Mouse (Mus musculus) kidney, adult 2 months (tissue): ENCODE data around the gene Itgb5. TPM values are rescaled to one million over a fixed set of nuclear protein-coding genes. Genes with fewer than 3 reads are reported as not detected.

Experiments
- DNase-seq: peaks from one replicate; pipeline ENCODE4 v3.0.0; 2021
- H3K27ac ChIP-seq: fragments of 200-500 bp; 2 replicates; pipeline ENCODE4 v1.5.1; 2012; ENCODE audit warnings: low read depth, low read length, control low read depth, inconsistent platforms; ENCODE audit not compliant: insufficient read depth
- H3K27me3 ChIP-seq: fragments of 200-500 bp; replicated peaks from 2 replicates; pipeline ENCODE4 v1.6.1; 2012; ENCODE audit warnings: mild to moderate bottlenecking, moderate library complexity, low read length, inconsistent platforms; ENCODE audit not compliant: control insufficient read depth, insufficient read depth
- H3K36me3 ChIP-seq: fragments of 200-500 bp; 2 replicates; pipeline ENCODE4 v1.6.1; 2012; ENCODE audit warnings: mild to moderate bottlenecking, moderate library complexity, low read length, inconsistent platforms; ENCODE audit not compliant: control insufficient read depth, insufficient read depth
- H3K4me1 ChIP-seq: fragments of 200-500 bp; 2 replicates; pipeline ENCODE4 v1.6.1; 2011; ENCODE audit warnings: low read length; ENCODE audit not compliant: control insufficient read depth, insufficient read depth
- H3K4me3 ChIP-seq: fragments of 200-500 bp; 2 replicates; pipeline ENCODE4 v1.5.1; 2011; ENCODE audit warnings: mild to moderate bottlenecking, low read depth, low read length, control low read depth; ENCODE audit not compliant: insufficient read depth
- CTCF ChIP-seq: fragments of 200-500 bp; conservative IDR thresholded peaks from 2 replicates; pipeline ENCODE4 v1.5.1; 2011; ENCODE audit warnings: low read depth, mild to moderate bottlenecking, control low read depth, low read length, moderate library complexity, mixed read lengths; ENCODE audit not compliant: insufficient read depth, insufficient read length
- POLR2A ChIP-seq: fragments of 200-500 bp; IDR thresholded peaks from one replicate; pipeline ENCODE4 v1.6.1; 2011; ENCODE audit warnings: low read depth, low read length, control low read depth
- WGBS: fragments of 180-500 bp; shearing (Covaris S2); methylation state at CpG from one replicate; pipeline ENCODE4 v1.1.7; 2018; 5-methylcytosine and 5-hydroxymethylcytosine counted together
- polyA plus RNA-seq: library from polyadenylated mRNA; depleted of rRNA; stranded (reverse); fragments of >200 nt; gene quantifications from 2 replicates; pipeline ENCODE4 v1.2.3, GENCODE M21; 2012

Gene Itgb5
- polyA plus RNA-seq, 1 experiment, result 145 TPM

DNA sequence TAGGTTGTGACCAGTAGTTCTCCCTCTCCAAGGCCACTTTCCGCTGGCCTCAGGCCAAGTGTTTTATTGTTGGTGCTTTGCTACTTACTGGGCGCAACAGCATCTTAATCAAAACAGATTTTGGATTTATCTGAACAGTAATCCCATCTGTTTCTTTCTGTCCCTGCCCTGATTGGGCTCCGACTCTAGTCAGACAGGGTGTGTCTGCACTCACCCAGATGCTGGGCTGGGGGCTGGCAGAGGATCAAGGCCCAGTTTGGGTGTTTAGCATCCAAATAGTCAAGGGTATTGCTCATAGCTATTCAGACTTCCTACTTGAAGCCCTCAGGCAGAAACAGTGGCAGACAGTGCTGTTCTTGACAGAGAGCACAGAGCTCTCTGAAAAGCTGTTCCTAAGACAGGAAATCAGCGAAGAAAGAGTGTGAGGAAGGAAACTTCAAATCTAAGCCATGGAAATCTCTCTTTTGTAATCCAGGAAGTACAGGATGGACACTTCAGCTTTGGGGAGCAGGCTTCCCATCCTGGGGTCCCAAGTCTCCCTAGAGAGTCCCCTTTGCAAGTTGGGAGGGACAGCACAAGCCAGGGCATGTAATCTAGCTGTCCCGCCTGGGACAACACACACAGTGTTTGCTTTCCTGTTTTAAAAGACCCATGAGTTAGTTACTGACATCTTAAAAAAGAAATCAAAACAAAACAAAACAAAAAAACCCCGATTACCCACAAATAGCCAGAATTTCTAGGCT is 48.7 kb downstream of the Itgb5 start:
- no peak for TF ChIP-seq CTCF
- no peak for TF ChIP-seq POLR2A
- Histone ChIP-seq H3K27me3 (no peaks in the 10 kb centered on the region), H3K36me3 (no peaks in the 10 kb centered on the region; the same call in 1 of the 2 replicates), H3K4me3 (no peak overlapping the region), H3K4me1 (peaks cover 17% of the 10 kb centered on the region; the same call in 1 of the 2 replicates), H3K27ac (peak overlapping the region; percentile 2; the same call in 1 of the 2 replicates)
- DNase-seq, result peak; percentile 53
- WGBS, result 57% methylated on average over 6 of the region's 6 CpGs

DNA sequence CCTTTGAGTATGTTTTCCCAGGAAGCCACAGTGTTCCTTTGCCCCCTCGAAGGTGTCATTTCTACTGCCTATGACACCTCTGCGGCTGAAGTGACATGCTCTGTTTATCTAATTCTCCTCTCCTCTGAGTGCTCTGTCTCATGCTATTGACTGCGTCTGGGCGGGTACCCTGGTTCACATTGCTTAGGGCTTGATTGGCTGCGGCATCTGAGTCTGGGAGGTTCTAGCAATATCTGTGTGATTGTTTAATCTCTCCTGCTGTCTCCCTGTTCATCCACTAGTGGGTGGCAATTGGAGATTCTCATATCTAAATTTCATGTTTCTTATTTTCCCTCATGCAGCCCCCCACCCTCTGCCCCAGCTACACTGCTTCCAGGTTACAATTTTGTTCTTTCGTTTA is 49.6 kb downstream of the Itgb5 start:
- WGBS, result 81% methylated on average over 6 of the region's 6 CpGs
- no peaks in the 10 kb centered on the region for H3K27me3 ChIP-seq
- peaks cover 20% of the 10 kb centered on the region for H3K4me1 ChIP-seq
- no peak overlapping the region for H3K4me3 ChIP-seq
- no peak overlapping the region for H3K27ac ChIP-seq
- DNase-seq, result no peak
- no peak for TF ChIP-seq POLR2A
- TF ChIP-seq CTCF, result no peak
- no peaks in the 10 kb centered on the region; the same call in 1 of the 2 replicates for H3K36me3 ChIP-seq

- Histone ChIP-seq H3K36me3 (no peaks in the 10 kb centered on the region; the same call in 1 of the 2 replicates), H3K4me1 (peaks cover 22% of the 10 kb centered on the region), H3K27me3 (no peaks in the 10 kb centered on the region), H3K27ac (no peak overlapping the region), H3K4me3 (no peak overlapping the region)
- WGBS, result 38% methylated on average over 4 of the region's 4 CpGs
- DNase-seq, result no peak
- TF ChIP-seq CTCF, result no peak
- no peak for TF ChIP-seq POLR2A
Measured at GRCm38 (mm10) chr16:33879556-33879955, 50.1 kb downstream of the Itgb5 start.

- peaks cover 33% of the 10 kb centered on the region for H3K4me1 ChIP-seq
- H3K27ac ChIP-seq, result no peak overlapping the region
- H3K27me3 ChIP-seq, result no peaks in the 10 kb centered on the region
- 96% methylated on average over 4 of the region's 4 CpGs for WGBS
- TF ChIP-seq CTCF (no peak), POLR2A (no peak)
- H3K4me3 ChIP-seq, result no peak overlapping the region
- DNase-seq, result no peak
- H3K36me3 ChIP-seq, result no peaks in the 10 kb centered on the region; the same call in 1 of the 2 replicates
Measured at GRCm38 (mm10) chr16:33880765-33881164, 51.3 kb downstream of the Itgb5 start.

DNA sequence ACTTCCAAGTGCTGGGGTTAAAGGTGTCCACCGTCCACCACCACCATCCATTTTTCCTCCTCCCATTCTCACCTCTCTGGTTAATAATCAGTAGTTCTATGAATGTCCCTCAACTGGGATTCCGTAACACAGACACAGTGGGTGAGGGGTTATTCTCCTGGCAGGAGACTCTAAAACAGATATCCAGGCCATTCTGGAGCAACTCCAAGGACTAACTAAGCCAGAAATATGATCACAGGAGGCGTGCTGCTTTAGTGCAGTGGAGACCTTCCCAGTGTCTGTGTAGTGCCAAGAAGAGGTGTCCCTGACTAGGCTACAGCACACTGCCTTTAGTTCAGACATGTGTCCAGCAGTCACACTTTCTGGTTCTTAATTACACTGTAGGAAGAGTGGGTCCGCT is 53.1 kb downstream of the Itgb5 start:
- Histone ChIP-seq H3K4me3 (no peak overlapping the region), H3K27ac (peak overlapping the region; percentile 37; the same call in 1 of the 2 replicates), H3K27me3 (no peaks in the 10 kb centered on the region), H3K36me3 (no peaks in the 10 kb centered on the region), H3K4me1 (peaks cover 45% of the 10 kb centered on the region)
- WGBS, result 26% methylated on average over 4 of the region's 4 CpGs
- peak; percentile 93 for DNase-seq
- TF ChIP-seq POLR2A (no peak), CTCF (no peak)

- no peak overlapping the region for H3K27ac ChIP-seq
- WGBS, result 66% methylated on average over 16 of the region's 16 CpGs
- H3K4me1 ChIP-seq, result peaks cover 48% of the 10 kb centered on the region
- H3K36me3 ChIP-seq, result no peaks in the 10 kb centered on the region
- no peak for DNase-seq
- no peaks in the 10 kb centered on the region for H3K27me3 ChIP-seq
- no peak overlapping the region for H3K4me3 ChIP-seq
- no peak for TF ChIP-seq CTCF
- TF ChIP-seq POLR2A, result no peak
Measured at GRCm38 (mm10) chr16:33883046-33883975, 53.8 kb downstream of the Itgb5 start.

GRCm38 (mm10) chr16:33884201-33884600 is 54.7 kb downstream of the Itgb5 start:
- no peak overlapping the region for H3K4me3 ChIP-seq
- WGBS, result 35% methylated on average over 5 of the region's 5 CpGs
- no peaks in the 10 kb centered on the region for H3K27me3 ChIP-seq
- no peak overlapping the region for H3K27ac ChIP-seq
- H3K4me1 ChIP-seq, result peaks cover 49% of the 10 kb centered on the region
- H3K36me3 ChIP-seq, result no peaks in the 10 kb centered on the region
- no peak for TF ChIP-seq CTCF
- TF ChIP-seq POLR2A, result no peak
- DNase-seq, result peak; percentile 78
